Mouse (Mus musculus): ENCODE results near the gene Gimap1. TPM values are rescaled to one million over a fixed set of nuclear protein-coding genes. Genes with fewer than 3 reads are reported as not detected.

Gimap1 gene
- polyA plus RNA-seq, 1 experiment from 2014 or later, result 6.7 TPM

DNA sequence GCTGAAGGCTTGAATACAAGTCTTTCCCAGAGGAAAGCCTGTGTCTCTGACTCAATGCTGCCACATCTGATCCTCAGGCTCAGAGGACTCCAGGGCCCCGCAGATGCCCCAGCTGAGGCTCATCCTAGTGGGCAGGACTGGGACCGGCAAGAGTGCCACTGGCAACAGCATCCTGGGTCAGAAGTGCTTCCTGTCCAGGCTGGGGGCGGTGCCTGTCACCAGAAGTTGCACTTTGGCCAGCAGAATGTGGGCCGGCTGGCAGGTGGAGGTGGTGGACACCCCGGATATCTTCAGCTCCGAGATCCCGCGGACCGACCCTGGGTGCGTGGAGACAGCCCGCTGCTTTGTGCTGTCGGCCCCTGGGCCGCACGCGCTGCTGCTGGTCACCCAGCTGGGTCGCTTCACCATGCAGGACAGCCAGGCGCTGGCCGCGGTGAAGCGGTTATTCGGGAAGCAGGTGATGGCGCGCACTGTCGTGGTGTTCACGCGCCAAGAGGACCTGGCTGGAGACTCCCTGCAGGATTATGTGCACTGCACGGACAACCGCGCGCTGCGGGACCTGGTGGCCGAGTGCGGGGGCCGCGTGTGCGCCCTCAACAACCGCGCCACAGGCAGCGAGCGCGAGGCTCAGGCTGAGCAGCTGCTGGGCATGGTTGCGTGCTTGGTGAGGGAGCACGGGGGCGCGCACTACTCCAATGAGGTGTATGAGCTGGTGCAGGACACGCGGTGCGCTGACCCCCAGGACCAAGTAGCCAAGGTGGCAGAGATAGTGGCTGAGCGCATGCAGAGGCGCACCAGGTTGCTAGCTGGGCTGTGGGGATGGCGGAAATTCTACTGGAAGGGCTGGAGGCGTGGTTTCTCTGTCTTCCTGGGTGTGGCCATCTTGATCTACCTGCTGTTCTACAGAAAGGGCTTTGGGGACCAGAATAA is 3.8 kb downstream of the Gimap1 start:
- H3K4me1 ChIP-seq (ENCODE audit: control insufficient read depth, insufficient read depth, low read length), result peaks cover 5% of the 10 kb centered on the region; the same call in 1 of the 2 replicates
- H3K4me3 ChIP-seq (ENCODE audit: low read depth, low read length), result peak overlapping the region; percentile 36
- H3K36me3 ChIP-seq (ENCODE audit: control insufficient read depth, insufficient read depth, low read length), result no peaks in the 10 kb centered on the region
- H3K27me3 ChIP-seq (ENCODE audit: control insufficient read depth, insufficient read depth, low read length), result peaks cover 20% of the 10 kb centered on the region
- DNase-seq (ENCODE audit: low spot score) (peak; percentile 41), ATAC-seq (ENCODE audit: insufficient number of reproducible peaks, low FRiP score, low TSS enrichment, low read depth) (no peak)
- no peak overlapping the region for H3K27ac ChIP-seq (replicated peaks; ENCODE audit: low read depth, low read length)
- H3K4me2 ChIP-seq (ENCODE audit: low read depth, severe bottlenecking), result peak overlapping the region; percentile 89
- no peak overlapping the region for H3K9ac ChIP-seq (ENCODE audit: low read length)
- WGBS, result 2% methylated on average over 52 of the region's 52 CpGs
- no peaks in the 10 kb centered on the region for H3K9me3 ChIP-seq (ENCODE audit: control insufficient read depth, low read length)

DNA sequence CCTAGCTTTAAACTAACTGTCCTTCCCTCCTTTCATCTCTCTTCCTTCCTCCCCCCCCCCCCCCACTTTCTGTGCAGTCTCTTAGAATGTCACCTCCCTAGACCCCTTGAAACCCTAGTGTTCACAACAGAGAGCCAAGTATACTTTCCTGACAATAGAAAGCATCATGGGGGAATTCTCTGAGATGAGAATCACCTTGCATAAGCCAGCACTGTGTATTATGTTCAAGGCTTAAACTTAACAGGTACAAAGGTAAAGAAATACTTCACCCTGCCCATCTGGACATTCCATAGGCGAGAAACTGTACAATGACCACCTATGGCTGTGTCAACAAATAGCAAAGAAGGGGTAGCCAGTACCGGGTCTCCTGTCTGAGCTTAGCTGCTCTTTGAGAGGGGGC is 6.6 kb downstream of the Gimap1 start:
- Histone ChIP-seq H3K4me3 (ENCODE audit: low read depth, low read length) (no peak overlapping the region), H3K9ac (ENCODE audit: low read length) (no peak overlapping the region), H3K4me1 (ENCODE audit: control insufficient read depth, insufficient read depth, low read length) (peaks cover 5% of the 10 kb centered on the region; the same call in 1 of the 2 replicates), H3K27me3 (ENCODE audit: control insufficient read depth, insufficient read depth, low read length) (peaks cover 20% of the 10 kb centered on the region), H3K9me3 (ENCODE audit: control insufficient read depth, low read length) (no peaks in the 10 kb centered on the region), H3K36me3 (ENCODE audit: control insufficient read depth, insufficient read depth, low read length) (no peaks in the 10 kb centered on the region), H3K4me2 (ENCODE audit: low read depth, severe bottlenecking) (no peak overlapping the region), H3K27ac (replicated peaks; ENCODE audit: low read depth, low read length) (no peak overlapping the region)
- ATAC-seq (ENCODE audit: insufficient number of reproducible peaks, low FRiP score, low TSS enrichment, low read depth), result no peak
- WGBS, result 74% methylated on average over 2 of the region's 2 CpGs
- DNase-seq (ENCODE audit: low spot score), result no peak

DNA sequence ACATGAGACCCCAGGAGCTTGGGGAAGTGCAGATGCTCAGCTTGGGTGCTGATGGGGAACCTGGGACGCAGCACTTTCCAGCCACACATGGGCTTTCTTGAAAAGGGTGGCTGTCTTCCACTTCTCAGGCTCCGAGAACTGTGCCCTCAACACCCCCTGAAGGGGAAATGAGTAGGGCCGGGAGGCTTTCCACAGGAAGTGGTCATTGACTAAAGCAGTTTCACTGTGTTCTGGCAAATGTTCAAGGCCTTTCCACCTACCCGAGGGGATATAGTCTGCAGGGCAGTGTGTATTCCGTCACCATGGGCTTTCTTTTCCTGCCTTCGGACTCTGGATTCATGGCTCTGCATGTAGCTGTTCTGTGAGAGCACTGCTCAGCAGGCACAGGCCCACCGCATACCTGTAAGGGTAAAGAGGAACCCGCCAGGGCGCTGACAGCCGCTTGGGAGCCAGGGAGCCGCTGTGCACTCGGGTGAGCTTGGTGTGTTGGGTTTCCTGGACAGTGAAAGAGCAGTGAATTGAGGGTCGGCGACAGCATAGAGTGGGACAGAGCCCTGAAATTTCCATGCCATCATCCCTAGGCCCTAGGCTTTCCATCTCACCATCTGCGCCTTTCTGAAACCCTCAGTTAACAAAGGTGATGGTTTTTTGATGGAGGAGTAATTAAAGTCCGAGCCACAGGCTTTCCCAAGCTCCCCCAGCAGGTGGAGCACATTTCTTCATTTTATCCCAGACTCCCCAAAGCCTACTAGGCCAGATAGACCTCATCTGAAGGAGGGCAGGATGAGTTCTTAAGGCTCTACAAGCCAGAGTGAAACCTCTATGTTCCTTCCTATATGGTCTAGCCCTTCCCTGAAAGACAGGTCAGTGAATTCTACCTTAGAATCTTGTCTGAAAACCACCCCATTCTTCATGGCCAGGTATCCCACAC is 7.4 kb downstream of the Gimap1 start, which contains the start of gene Gimap5:
TSS of gene Gimap5 (plus strand) at position 239 of the 931 bp plus-strand sequence.
- no peak within 1 kb of the TSS for H3K4me2 ChIP-seq (ENCODE audit: low read depth, severe bottlenecking)

DNA sequence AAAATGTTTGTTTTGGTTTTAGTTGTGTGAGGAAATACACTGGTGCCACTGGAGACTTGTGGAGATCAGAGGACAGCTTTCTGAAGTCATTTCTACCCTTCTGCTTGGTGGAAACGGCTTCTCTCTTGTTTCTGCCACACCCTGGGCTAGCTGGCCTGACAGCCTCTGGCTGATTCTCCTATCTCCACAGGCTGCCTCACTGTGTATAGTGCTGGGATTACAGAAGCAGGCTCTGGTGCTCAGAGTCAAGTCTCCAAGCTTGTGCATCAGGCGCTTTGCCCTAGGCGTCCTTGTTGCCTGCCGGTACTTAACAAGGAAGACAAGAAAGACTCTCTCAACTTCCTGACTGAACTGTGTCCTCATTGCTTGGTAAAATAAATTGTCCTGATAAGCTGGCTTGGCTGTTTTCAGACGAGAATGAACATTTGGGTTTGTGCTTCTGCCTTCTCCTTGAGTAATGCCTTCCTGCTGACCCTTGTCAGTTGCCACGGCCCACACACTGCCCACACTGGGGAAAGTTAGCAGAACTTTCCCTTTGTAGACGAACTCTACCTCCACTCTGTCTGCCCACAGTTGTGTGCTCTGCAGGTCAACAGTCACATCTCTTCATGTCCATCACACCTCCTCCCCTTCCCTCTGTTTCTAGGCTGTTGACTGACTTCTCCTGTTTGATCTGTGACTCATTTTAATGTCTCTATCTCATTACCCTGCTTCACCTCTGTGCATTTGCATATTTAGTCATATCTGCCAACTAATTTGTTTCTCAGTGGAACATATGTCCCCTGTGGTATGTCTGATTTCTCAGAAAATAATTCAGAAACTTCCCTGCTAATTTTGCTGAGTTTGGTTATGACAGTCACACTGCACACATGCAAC is 8.5 kb downstream of the Gimap1 start:
- H3K4me1 ChIP-seq (ENCODE audit: control insufficient read depth, insufficient read depth, low read length), result peaks cover 3% of the 10 kb centered on the region; the same call in 1 of the 2 replicates
- 54% methylated on average over 7 of the region's 7 CpGs for WGBS
- no peak for DNase-seq (ENCODE audit: low spot score)
- H3K27ac ChIP-seq (replicated peaks; ENCODE audit: low read depth, low read length), result no peak overlapping the region
- H3K27me3 ChIP-seq (ENCODE audit: control insufficient read depth, insufficient read depth, low read length), result peaks cover 11% of the 10 kb centered on the region
- no peak for ATAC-seq (ENCODE audit: insufficient number of reproducible peaks, low FRiP score, low TSS enrichment, low read depth)
- H3K36me3 ChIP-seq (ENCODE audit: control insufficient read depth, insufficient read depth, low read length), result no peaks in the 10 kb centered on the region
- no peak overlapping the region for H3K9ac ChIP-seq (ENCODE audit: low read length)
- H3K4me3 ChIP-seq (ENCODE audit: low read depth, low read length), result no peak overlapping the region
- H3K9me3 ChIP-seq (ENCODE audit: control insufficient read depth, low read length), result no peaks in the 10 kb centered on the region
- no peak overlapping the region for H3K4me2 ChIP-seq (ENCODE audit: low read depth, severe bottlenecking)

More for the DNA sequence above, 7.4 kb downstream of the Gimap1 start, which contains the start of gene Gimap5:
- DNase-seq (ENCODE audit: low spot score) (peak; percentile 41), ATAC-seq (ENCODE audit: insufficient number of reproducible peaks, low FRiP score, low TSS enrichment, low read depth) (no peak)
- no peak within 1 kb of the TSS for H3K4me3 ChIP-seq (ENCODE audit: low read depth, low read length)
- no peak within 1 kb of the TSS for H3K27ac ChIP-seq (replicated peaks; ENCODE audit: low read depth, low read length)
- H3K9me3 ChIP-seq (ENCODE audit: control insufficient read depth, low read length), result no peaks in the 10 kb centered on the region
- no peak within 1 kb of the TSS for H3K9ac ChIP-seq (ENCODE audit: low read length)
- H3K36me3 ChIP-seq (ENCODE audit: control insufficient read depth, insufficient read depth, low read length), result no peaks in the 10 kb centered on the region
- H3K27me3 ChIP-seq (ENCODE audit: control insufficient read depth, insufficient read depth, low read length), result peaks cover 20% of the 10 kb centered on the region
- 51% methylated on average over 16 of the region's 16 CpGs for WGBS
- H3K4me1 ChIP-seq (ENCODE audit: control insufficient read depth, insufficient read depth, low read length), result peaks cover 5% of the 10 kb centered on the region; the same call in 1 of the 2 replicates

DNA sequence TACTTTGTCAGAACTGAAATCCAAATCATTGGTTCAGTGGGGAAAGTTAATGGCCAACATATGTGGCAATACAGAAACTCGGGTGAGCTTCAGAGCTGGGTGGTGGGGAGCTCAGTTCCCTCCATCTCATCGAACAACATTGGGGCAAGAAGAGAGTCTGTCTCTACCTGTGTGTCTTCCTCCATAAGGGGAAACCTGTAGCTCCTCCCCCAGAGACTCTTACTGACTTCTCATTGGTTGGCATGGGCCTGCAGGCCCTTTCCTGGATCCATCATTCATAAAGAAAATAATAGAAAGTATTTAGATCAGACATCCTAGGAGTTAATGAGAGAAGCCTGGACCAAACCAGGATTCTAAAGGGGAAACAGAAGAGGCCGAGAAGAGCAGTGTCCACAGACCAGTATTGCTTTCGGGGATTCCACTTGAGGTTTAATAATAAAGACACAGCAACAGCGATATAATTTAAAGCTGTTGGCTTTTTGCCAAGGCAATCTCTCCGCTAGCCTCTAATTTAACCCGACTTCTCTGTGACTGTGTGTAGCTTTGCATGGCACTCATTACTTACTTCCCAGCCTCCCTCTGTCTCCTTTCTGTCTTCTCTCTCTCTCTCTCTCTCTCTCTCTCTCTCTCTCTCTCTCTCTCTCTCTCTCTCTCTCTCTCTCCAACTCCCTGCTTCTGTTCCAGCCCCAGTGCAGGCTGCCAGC is 24.9 kb downstream of the Gimap1 start:
- DNase-seq (ENCODE audit: low spot score), result no peak
- H3K4me1 ChIP-seq (ENCODE audit: control insufficient read depth, insufficient read depth, low read length), result no peaks in the 10 kb centered on the region
- H3K9me3 ChIP-seq (ENCODE audit: control insufficient read depth, low read length), result no peaks in the 10 kb centered on the region
- H3K4me2 ChIP-seq (ENCODE audit: low read depth, severe bottlenecking), result no peak overlapping the region
- no peaks in the 10 kb centered on the region for H3K27me3 ChIP-seq (ENCODE audit: control insufficient read depth, insufficient read depth, low read length)
- H3K4me3 ChIP-seq (ENCODE audit: low read depth, low read length), result no peak overlapping the region
- no peaks in the 10 kb centered on the region for H3K36me3 ChIP-seq (ENCODE audit: control insufficient read depth, insufficient read depth, low read length)
- ATAC-seq (ENCODE audit: insufficient number of reproducible peaks, low FRiP score, low TSS enrichment, low read depth), result no peak
- H3K9ac ChIP-seq (ENCODE audit: low read length), result no peak overlapping the region
- 81% methylated on average over 7 of the region's 7 CpGs for WGBS
- H3K27ac ChIP-seq (replicated peaks; ENCODE audit: low read depth, low read length), result no peak overlapping the region

DNA sequence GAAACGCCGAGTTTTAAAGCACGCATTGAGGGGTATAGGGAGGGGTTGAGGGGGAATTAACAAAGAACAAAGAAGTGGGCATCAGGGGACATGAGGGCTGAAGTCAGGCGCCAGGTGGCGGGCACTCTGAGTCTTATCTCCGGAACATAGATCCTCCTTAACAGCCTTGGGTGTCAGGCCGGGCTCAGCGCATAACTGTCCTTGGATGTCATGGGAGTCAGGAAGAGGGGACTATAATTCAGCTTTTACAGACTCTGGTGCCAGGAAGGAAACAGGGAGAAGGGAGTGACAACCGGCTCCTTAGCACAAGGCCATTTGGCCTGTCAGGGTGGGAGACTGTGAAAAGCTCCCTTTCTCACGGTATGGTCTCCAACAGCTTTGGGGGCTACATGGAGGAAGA is 25.6 kb downstream of the Gimap1 start:
- no peak overlapping the region for H3K27ac ChIP-seq (replicated peaks; ENCODE audit: low read depth, low read length)
- WGBS, result 91% methylated on average over 10 of the region's 10 CpGs
- ATAC-seq (ENCODE audit: insufficient number of reproducible peaks, low FRiP score, low TSS enrichment, low read depth), result no peak

DNA sequence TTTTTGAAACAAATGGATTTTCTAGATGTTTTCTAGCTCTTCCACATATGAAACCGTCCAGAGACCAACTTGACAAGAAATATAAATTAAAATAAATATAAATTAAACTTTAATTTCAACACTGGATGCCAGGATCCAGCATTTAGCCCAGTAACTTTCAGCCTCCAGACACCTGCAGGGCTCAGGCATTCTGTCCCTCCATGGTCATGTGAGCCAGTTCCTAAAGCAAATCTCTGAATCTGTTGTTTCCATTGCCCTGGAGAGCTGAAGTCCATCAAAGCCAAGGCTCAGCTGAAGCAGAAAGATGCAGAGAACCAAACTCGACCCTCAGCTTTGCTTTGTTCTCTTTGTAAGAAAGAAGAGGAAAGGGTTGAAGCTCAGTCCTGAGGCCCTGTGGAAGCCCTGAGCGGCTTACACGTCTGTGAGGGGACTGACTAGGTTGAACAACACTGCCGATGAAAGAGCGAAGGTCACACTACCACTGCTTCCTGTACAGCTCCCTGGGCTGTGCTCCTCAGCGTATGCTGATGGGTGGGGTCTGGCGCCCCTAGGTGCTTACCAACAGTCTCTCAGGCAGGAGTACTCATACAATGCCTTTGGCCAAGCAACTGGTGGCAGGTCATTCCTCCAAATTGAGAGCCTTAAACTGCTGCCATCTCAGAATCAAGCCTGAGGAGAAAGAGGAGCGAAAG is 29.5 kb downstream of the Gimap1 start:
- WGBS, result 79% methylated on average over 9 of the region's 9 CpGs
- H3K4me3 ChIP-seq (ENCODE audit: low read depth, low read length), result no peak overlapping the region
- DNase-seq (ENCODE audit: low spot score), result no peak
- no peaks in the 10 kb centered on the region for H3K27me3 ChIP-seq (ENCODE audit: control insufficient read depth, insufficient read depth, low read length)
- H3K9me3 ChIP-seq (ENCODE audit: control insufficient read depth, low read length), result no peaks in the 10 kb centered on the region
- no peak for ATAC-seq (ENCODE audit: insufficient number of reproducible peaks, low FRiP score, low TSS enrichment, low read depth)
- no peaks in the 10 kb centered on the region for H3K4me1 ChIP-seq (ENCODE audit: control insufficient read depth, insufficient read depth, low read length)
- no peaks in the 10 kb centered on the region for H3K36me3 ChIP-seq (ENCODE audit: control insufficient read depth, insufficient read depth, low read length)
- no peak overlapping the region for H3K27ac ChIP-seq (replicated peaks; ENCODE audit: low read depth, low read length)
- H3K9ac ChIP-seq (ENCODE audit: low read length), result no peak overlapping the region
- H3K4me2 ChIP-seq (ENCODE audit: low read depth, severe bottlenecking), result no peak overlapping the region

More for the DNA sequence above, 25.6 kb downstream of the Gimap1 start:
- Histone ChIP-seq H3K9me3 (ENCODE audit: control insufficient read depth, low read length) (no peaks in the 10 kb centered on the region), H3K4me1 (ENCODE audit: control insufficient read depth, insufficient read depth, low read length) (no peaks in the 10 kb centered on the region), H3K4me3 (ENCODE audit: low read depth, low read length) (no peak overlapping the region), H3K27me3 (ENCODE audit: control insufficient read depth, insufficient read depth, low read length) (no peaks in the 10 kb centered on the region), H3K36me3 (ENCODE audit: control insufficient read depth, insufficient read depth, low read length) (no peaks in the 10 kb centered on the region), H3K4me2 (ENCODE audit: low read depth, severe bottlenecking) (no peak overlapping the region), H3K9ac (ENCODE audit: low read length) (no peak overlapping the region)
- no peak for DNase-seq (ENCODE audit: low spot score)

All from limb, embryonic 11.5 days (tissue).